Mouse (Mus musculus) myocyte (in vitro differentiated cells): ENCODE results near the gene Cnp. TPM values are rescaled to one million over a fixed set of nuclear protein-coding genes. Genes with fewer than 3 reads are reported as not detected.
"Not testable (repeated sequence)": the region's sequence is repeated elsewhere in the genome, so short reads cannot be mapped to it uniquely, and the experiment has no call there.

ENCODE experiments used
- H3K27me3 ChIP-seq: one replicate; pipeline ENCODE4 v1.6.1; 2011; ENCODE audit not compliant: control insufficient read depth, insufficient read depth, insufficient read length
- H3K36me3 ChIP-seq: one replicate; pipeline ENCODE4 v1.6.1; 2011; ENCODE audit not compliant: control insufficient read depth, insufficient read depth
- H3K4me2 ChIP-seq: one replicate; pipeline ENCODE4 v1.6.1; 2011; ENCODE audit warnings: low read depth, control low read depth
- H3K4me3 ChIP-seq: one replicate; pipeline ENCODE4 v1.5.1; 2011; ENCODE audit warnings: mild to moderate bottlenecking, control low read depth, moderate library complexity
- H3K79me2 ChIP-seq: one replicate; pipeline ENCODE4 v1.6.1; 2011; ENCODE audit not compliant: control insufficient read depth, insufficient read depth
- H3ac ChIP-seq: one replicate; pipeline ENCODE4 v1.6.1; 2011; ENCODE audit not compliant: control insufficient read depth, insufficient read length
- CEBPB ChIP-seq: IDR thresholded peaks from 2 replicates; pipeline ENCODE4 v1.6.1; 2011; ENCODE audit warnings: mild to moderate bottlenecking, moderate library complexity; ENCODE audit not compliant: poor library complexity, insufficient read depth, severe bottlenecking
- E2F4 ChIP-seq: IDR thresholded peaks from one replicate; pipeline ENCODE4 v1.6.1; 2011; ENCODE audit warnings: mild to moderate bottlenecking, control low read depth, moderate library complexity; ENCODE audit not compliant: insufficient read depth
- MAX ChIP-seq: IDR thresholded peaks from one replicate; pipeline ENCODE4 v1.6.1; 2011; ENCODE audit warnings: low read depth, mild to moderate bottlenecking, control low read depth
- MYOD1 ChIP-seq, 3 experiments: IDR thresholded peaks; one replicate each; pipeline ENCODE4 v1.6.1; 2011; ENCODE audit warnings: control low read depth in 2 of 3, low read depth in 2 of 3, mild to moderate bottlenecking in 2 of 3, moderate library complexity in 1 of 3; ENCODE audit not compliant: insufficient read length in 2 of 3, control insufficient read depth in 1 of 3
- MYOG ChIP-seq, 3 experiments: IDR thresholded peaks; one replicate each; pipeline ENCODE4 v1.6.1; 2011; ENCODE audit warnings: control low read depth in 2 of 3, low read depth in 2 of 3, mild to moderate bottlenecking in 2 of 3; ENCODE audit not compliant: insufficient read length in 2 of 3, control insufficient read depth in 1 of 3, insufficient read depth in 1 of 3
- POLR2A ChIP-seq: IDR thresholded peaks from one replicate; pipeline ENCODE4 v1.6.1; 2011; ENCODE audit warnings: low read depth, mild to moderate bottlenecking, control low read depth, moderate library complexity; ENCODE audit not compliant: insufficient read length
- POLR2AphosphoS2 ChIP-seq: IDR thresholded peaks from one replicate; pipeline ENCODE4 v1.6.1; 2011; ENCODE audit warnings: low read depth, control low read depth; ENCODE audit not compliant: insufficient read length
- REST ChIP-seq: IDR thresholded peaks from one replicate; pipeline ENCODE4 v1.6.1; 2011; ENCODE audit warnings: mild to moderate bottlenecking, control low read depth, moderate library complexity; ENCODE audit not compliant: insufficient read depth, insufficient read length
- SRF ChIP-seq: IDR thresholded peaks from one replicate; pipeline ENCODE4 v1.6.1; 2011; ENCODE audit warnings: low read depth; ENCODE audit not compliant: control insufficient read depth, insufficient read length
- TCF12 ChIP-seq: IDR thresholded peaks from one replicate; pipeline ENCODE4 v1.6.1; 2011; ENCODE audit warnings: mild to moderate bottlenecking, control low read depth; ENCODE audit not compliant: poor library complexity, insufficient read depth, severe bottlenecking
- TCF3 ChIP-seq: IDR thresholded peaks from one replicate; pipeline ENCODE4 v1.6.1; 2011; ENCODE audit warnings: low read depth, control low read depth; ENCODE audit not compliant: insufficient read length
- USF1 ChIP-seq: IDR thresholded peaks from one replicate; pipeline ENCODE4 v1.6.1; 2011; ENCODE audit warnings: low read depth, mild to moderate bottlenecking, control low read depth, moderate library complexity
- polyA plus RNA-seq: library from polyadenylated mRNA; unstranded; fragments of >200 nt; fragmentation: generic; extraction: Trizol; gene quantifications from one replicate; pipeline ENCODE4 v1.2.1, GENCODE M21; 2012; ENCODE audit warnings: missing spikeins

Gene Cnp
- polyA plus RNA-seq, 1 experiment = 18.5 TPM

- TF ChIP-seq MAX (no peak), REST (no peak), CEBPB (no peak), MYOD1 (IDR thresholded peaks at IDR 0.05; ENCODE audit: control insufficient read depth in 1 of 3, insufficient read length in 2 of 3, low read depth in 2 of 3) (no peak), TCF12 (no peak), POLR2A (no peak), E2F4 (no peak), TCF3 (no peak), POLR2AphosphoS2 (no peak), MYOG (IDR thresholded peaks at IDR 0.05; ENCODE audit: control insufficient read depth in 1 of 3, insufficient read depth in 1 of 3, insufficient read length in 2 of 3, low read depth in 2 of 3) (no peak), USF1 (no peak), SRF (no peak)
- Histone ChIP-seq H3K79me2 (peaks cover 77% of the 10 kb centered on the region), H3K27me3 (no peaks in the 10 kb centered on the region), H3K4me2 (no peak overlapping the region), H3K36me3 (peaks cover 5% of the 10 kb centered on the region), H3K4me3 (no peak overlapping the region), H3ac (no peak overlapping the region)
Measured at GRCm38 (mm10) chr11:100616332-100616731, 41.6 kb downstream of the Cnp start.

- not testable (repeated sequence) for H3K36me3 ChIP-seq, H3K27me3 ChIP-seq, H3ac ChIP-seq, H3K4me2 ChIP-seq, H3K4me3 ChIP-seq
- peaks cover 72% of the 10 kb centered on the region for H3K79me2 ChIP-seq
Measured at GRCm38 (mm10) chr11:100616836-100617235, 42.1 kb downstream of the Cnp start.

- H3K4me2 ChIP-seq = peak overlapping the region; percentile 96
- no peak overlapping the region for H3ac ChIP-seq
- TF ChIP-seq MAX = no peak
- no peak for TF ChIP-seq SRF
- no peak for TF ChIP-seq POLR2A
- TF ChIP-seq POLR2AphosphoS2 = no peak
- no peak for TF ChIP-seq E2F4
- TF ChIP-seq MYOD1 (IDR thresholded peaks at IDR 0.05; ENCODE audit: control insufficient read depth in 1 of 3, insufficient read length in 2 of 3, low read depth in 2 of 3) = no peak
- TF ChIP-seq TCF12 = no peak
- TF ChIP-seq MYOG (IDR thresholded peaks at IDR 0.05; ENCODE audit: control insufficient read depth in 1 of 3, insufficient read depth in 1 of 3, insufficient read length in 2 of 3, low read depth in 2 of 3) = no peak
- TF ChIP-seq USF1 = no peak
- TF ChIP-seq TCF3 = no peak
- TF ChIP-seq CEBPB = no peak
- no peak for TF ChIP-seq REST
- peak overlapping the region; percentile 98 for H3K4me3 ChIP-seq
- H3K27me3 ChIP-seq = no peaks in the 10 kb centered on the region
- peaks cover 5% of the 10 kb centered on the region for H3K36me3 ChIP-seq
- H3K79me2 ChIP-seq = peaks cover 65% of the 10 kb centered on the region
Measured at GRCm38 (mm10) chr11:100617480-100617879, 42.8 kb downstream of the Cnp start.

- peaks cover 51% of the 10 kb centered on the region for H3K79me2 ChIP-seq
- H3K4me2 ChIP-seq = peak within 1 kb of the TSS; percentile 96
- peak within 1 kb of the TSS; percentile 98 for H3K4me3 ChIP-seq
- no peak for TF ChIP-seq MAX
- TF ChIP-seq POLR2AphosphoS2 = peak; percentile 64
- peak; percentile 26 for TF ChIP-seq POLR2A
- peak; percentile 75 for TF ChIP-seq TCF3
- peak; percentile 81 for TF ChIP-seq TCF12
- TF ChIP-seq CEBPB = no peak
- peak; percentile 67 to 93 (median 89) for TF ChIP-seq MYOD1 (IDR thresholded peaks at IDR 0.05; ENCODE audit: control insufficient read depth in 1 of 3, insufficient read length in 2 of 3, low read depth in 2 of 3)
- TF ChIP-seq SRF = no peak
- TF ChIP-seq E2F4 = no peak
- TF ChIP-seq USF1 = no peak
- no peak for TF ChIP-seq REST
- peak; percentile 88 to 97 (median 94) for TF ChIP-seq MYOG (IDR thresholded peaks at IDR 0.05; ENCODE audit: control insufficient read depth in 1 of 3, insufficient read depth in 1 of 3, insufficient read length in 2 of 3, low read depth in 2 of 3)
- peak within 1 kb of the TSS; percentile 40 for H3ac ChIP-seq
- H3K36me3 ChIP-seq = peaks cover 5% of the 10 kb centered on the region
- no peaks in the 10 kb centered on the region for H3K27me3 ChIP-seq
Measured at GRCm38 (mm10) chr11:100618761-100619484, 44.2 kb downstream of the Cnp start, which contains the start of gene Nkiras2. Gene Nkiras2, plus strand, starts transcription at chr11:100619244.
